Mouse (Mus musculus): Measurements from ENCODE around the gene Clk1.
A peak's percentile ranks its signal among the peaks of the same experiment; 100 is the strongest.
"Not testable (repeated sequence)": the region's sequence is repeated elsewhere in the genome, so short reads cannot be mapped to it uniquely, and the experiment has no call there.

Gene Clk1

GRCm38 (mm10) chr1:58407321-58407720 lies 16.5 kb downstream of the Clk1 start:
- no peak for DNase-seq (ENCODE audit: low read depth, low spot score)

DNA sequence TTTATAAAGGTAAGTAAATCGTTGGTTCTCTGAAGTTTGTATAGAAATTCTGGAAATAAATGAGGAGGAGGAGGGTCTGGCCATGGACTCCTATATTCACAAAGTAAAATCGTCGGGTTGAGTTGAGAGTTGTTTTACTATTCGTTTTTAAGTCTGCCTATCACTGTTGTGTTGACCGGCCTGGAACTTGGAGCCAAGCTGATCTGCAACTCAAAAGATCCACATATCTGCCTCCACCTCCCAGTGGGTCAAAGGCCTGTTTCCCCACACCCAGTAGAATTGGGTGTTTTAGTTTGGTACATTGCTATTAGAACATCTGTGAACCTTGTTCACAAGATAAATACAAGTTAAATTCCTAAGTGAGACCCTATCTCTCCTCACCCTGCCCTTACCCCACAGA lies 20.1 kb downstream of the Clk1 start:
- no peak for DNase-seq (ENCODE audit: low read depth, low spot score)

DNA sequence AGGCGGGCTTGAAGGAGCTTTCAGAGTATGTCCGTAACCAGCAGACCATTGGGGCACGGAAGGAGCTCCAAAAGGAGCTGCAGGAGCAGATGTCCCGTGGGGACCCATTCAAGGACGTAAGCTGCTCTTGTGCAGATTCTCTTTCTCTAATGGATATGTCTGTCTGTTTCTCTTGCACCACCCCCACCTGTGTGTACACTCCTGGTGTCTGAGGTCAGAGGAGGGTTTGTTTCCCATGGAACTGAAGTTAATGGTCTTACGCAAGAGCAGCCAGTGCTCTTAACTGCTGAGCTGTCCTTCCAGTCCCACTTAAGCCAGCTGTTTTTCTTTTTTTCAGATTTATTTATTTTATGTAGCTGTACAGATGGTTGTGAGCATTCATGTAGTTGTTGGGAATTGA lies 22.5 kb downstream of the Clk1 start:
- DNase-seq (ENCODE audit: low read depth, low spot score), result no peak

DNA sequence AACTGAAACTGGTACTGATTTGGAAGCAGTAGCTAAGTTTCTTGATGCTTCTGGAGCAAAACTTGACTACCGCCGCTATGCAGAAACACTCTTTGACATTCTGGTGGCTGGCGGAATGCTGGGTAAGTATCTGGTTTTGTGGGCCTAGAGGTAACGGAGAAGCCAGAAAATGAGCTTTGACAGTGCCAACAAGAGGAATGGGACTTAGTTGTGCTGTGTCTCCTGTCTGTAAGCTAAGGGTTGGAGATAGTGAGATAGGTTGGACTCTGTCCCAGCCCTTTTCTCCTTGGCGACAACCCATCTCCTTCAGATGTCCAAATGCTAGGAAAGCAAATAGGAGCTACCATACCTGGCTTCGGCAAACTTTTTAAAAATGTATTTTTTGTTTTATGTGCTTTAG lies 26.1 kb downstream of the Clk1 start:
- DNase-seq (ENCODE audit: low read depth, low spot score), result no peak

- DNase-seq (ENCODE audit: low read depth, low spot score), result no peak
Observed at GRCm38 (mm10) chr1:58396179-58396578, 27.7 kb downstream of the Clk1 start.

- no peak for DNase-seq (ENCODE audit: low read depth, low spot score)
Observed at GRCm38 (mm10) chr1:58395341-58395740, 28.5 kb downstream of the Clk1 start.

DNA sequence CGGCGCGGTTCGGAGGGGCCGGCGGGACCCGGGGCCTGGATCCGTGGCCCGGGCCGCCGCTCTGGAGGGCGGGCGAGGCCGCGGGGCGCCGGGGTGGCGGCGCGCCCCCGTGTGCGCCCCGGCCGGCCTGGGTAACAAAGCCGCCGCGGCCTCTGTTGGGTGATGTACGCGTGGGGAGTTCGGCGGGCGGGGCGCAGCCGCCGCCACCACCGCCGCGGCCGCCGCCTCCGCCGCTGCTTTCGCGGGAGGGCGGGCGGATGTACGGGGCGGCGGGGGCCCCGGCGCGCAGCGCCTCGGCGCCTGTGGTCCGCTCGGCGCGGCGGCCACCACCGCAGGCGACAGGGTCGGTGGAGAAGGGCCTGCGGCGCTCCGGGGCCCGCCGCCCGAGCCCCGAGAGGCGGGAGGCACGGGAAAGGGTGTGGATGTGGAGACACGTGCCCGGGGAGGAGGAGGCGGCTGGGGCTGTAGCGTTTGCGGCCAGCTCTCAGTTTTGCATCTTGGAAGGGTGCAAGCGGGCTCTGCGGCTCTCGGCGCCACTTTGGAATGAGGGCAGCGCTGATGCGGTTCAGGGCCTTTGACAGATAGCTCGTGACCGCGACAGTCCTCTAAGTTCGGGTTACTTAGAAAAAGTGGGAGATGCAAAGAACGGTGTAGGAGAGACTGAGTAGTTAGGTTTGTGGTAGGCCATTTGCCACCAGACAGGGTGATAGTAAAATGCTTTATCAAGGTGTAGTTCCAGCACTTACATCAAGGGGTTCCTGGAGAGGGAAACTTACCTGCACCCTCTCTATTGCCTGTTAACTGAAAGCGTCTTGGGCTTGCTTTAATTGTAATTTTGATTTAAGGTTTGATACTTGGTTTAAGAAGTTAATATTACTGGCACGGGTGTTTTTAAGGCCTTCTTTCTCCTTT lies 30.3 kb downstream of the Clk1 start:
- DNase-seq (ENCODE audit: low read depth, low spot score), result no peak

DNA sequence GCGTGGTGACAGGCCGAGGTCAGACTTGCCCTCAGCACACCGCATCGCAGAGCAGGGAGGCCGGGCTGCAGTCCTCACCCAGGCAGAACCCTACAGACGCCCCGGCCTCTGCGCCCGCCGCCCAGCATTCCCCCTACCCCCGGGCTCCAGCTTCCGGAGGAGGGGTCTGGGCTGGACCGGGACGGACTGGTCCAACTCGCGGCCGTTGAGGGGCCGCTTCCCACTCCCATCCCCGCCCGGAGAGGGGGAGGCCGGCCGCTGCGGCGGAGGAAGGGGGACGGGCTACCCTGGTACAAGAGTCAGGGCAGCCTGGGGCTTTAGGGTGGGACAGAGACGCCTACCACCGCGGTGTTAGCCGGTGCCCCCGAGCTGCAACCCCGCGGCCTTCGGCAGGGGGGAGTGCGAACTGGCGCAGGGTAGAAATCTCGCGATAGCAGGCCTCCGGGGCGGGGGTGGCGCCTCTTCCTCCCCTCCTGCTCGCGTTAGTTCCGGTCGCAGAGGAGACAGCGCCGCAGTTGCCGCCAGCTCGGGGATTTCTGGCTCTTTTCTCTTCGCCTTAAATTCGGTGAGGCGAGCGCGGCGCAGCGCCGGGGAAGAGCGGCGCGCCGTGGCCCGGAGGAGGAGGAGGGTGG lies 31.1 kb downstream of the Clk1 start, which contains the start of gene Bzw1:
Gene Bzw1, plus strand, starts transcription at position 247 of the 632 bp plus-strand sequence.
- DNase-seq (ENCODE audit: low read depth, low spot score), result peak; percentile 84

- peak; percentile 9 for DNase-seq (ENCODE audit: low read depth, low spot score)
Observed at GRCm38 (mm10) chr1:58392268-58392651, 31.6 kb downstream of the Clk1 start.

DNA sequence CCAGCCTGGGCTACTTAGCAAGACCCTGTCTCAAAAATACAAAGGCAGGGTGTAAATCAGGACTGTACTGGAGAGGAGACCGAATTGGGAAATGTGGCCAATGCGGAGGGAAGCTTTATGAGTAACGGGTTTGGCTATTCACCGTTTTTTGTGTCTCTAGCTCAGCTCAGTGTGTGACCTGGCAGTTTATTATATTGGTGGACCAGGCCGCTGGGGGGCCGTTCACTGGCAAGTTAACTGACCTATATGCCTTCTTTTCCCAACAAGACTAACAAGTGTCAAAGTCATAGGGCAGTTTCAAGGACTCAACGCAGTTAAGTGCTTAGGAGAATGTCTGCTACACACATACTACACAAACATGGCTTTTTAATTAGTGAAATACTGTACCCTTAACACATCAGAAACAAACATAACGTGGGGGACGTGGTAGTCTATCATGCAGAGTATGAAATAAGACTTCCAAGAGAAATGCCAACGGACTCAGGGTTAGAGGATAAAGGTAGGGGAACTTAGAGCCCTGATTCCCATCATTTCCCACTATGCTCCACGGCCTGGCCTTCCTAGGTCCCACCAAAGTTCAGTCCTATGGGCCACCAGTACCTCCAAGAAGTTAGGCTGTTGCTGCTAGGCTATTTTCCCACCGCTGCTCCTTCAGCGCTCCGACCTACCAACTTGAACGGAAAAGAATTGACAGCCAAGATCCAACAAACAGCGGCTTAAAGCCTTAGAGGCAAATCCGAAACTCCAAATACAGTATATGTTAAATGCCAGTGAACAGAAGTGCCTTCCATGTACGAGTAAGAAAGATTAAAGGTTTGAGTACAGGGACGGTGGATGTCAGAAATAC lies 32.2 kb downstream of the Clk1 start:
- DNase-seq (ENCODE audit: low read depth, low spot score), result no peak

- no peak for DNase-seq (ENCODE audit: low read depth, low spot score)
Observed at GRCm38 (mm10) chr1:58382586-58383281, 41.1 kb downstream of the Clk1 start.

- DNase-seq (ENCODE audit: low read depth, low spot score), result no peak
Observed at GRCm38 (mm10) chr1:58375574-58376147, 48.2 kb downstream of the Clk1 start.

DNA sequence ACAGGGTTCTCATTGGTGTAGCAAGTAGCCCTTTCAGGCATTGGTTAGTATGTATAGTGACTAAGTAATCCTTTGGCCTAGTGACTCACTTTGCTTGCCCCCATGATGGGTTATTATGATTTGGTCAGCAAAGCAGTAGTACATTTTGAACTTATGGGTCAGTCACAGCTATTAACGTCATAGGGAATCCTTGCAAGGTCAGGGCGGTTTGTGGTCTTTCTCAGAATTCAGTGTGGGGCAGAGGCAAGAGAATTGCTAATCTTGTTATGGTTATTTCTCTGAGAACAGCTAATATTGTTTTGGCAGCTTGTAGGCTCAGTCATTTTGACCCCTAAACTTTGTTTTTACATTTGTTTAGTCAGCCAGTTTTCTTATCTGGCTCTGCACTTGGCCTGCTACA lies 49.6 kb downstream of the Clk1 start:
- DNase-seq (ENCODE audit: low read depth, low spot score), result not testable (repeated sequence)

GRCm38 (mm10) chr1:58369716-58370115 lies 54.1 kb downstream of the Clk1 start:
- no peak for DNase-seq (ENCODE audit: low read depth, low spot score)

- no peak for DNase-seq (ENCODE audit: low read depth, low spot score)
Observed at GRCm38 (mm10) chr1:58366737-58367471, 57.0 kb downstream of the Clk1 start.

- no peak for DNase-seq (ENCODE audit: low read depth, low spot score)
Observed at GRCm38 (mm10) chr1:58365829-58366228, 58.0 kb downstream of the Clk1 start.

DNA sequence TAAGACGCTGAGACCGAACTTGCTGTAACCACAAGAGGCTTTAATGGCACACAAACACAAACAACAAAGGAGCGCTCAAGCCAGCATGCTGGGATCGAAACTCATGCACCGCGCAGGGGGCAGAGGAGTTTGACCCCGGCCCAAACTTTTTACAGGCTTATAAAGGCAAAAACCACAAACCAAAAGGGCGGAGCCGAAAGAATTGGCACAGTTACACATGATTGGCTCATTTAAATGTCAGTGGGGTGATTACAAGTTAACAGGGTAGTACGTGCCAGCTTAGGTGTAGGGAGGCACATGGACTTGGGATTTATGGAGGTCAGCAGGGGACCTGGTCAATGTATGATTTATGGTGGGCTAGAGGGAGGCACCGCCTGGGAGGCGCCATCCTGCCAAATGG lies 59.3 kb downstream of the Clk1 start:
- no peak for DNase-seq (ENCODE audit: low read depth, low spot score)

DNA sequence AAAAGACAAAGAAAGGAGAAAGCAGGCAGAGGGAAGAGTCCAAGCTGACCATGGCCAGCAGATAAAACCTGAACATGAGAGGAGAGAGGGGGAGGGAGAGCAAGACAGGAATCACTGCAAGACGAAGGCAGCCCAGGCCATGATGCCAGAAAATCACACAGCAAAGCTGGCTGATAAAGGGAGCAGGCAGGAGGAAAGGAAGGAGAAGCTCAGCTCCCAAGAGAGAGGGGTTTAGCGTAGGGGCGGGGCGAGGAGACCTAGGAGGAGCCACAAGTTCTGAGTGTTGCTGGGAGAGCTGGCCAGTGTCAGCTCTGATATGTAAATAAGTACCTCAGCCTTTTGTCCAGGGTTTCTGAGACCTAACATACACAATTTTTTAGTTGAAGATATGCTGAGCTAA lies 61.6 kb downstream of the Clk1 start:
- DNase-seq (ENCODE audit: low read depth, low spot score), result no peak
